Mouse (Mus musculus): ENCODE measurements at regions not wholly inside any gene's neighbourhood (a gene's known extent, or its start where the extent isn't known, plus 50 kb on each side); places are given as distances from the start of the nearest gene placed in this dataset.

DNA sequence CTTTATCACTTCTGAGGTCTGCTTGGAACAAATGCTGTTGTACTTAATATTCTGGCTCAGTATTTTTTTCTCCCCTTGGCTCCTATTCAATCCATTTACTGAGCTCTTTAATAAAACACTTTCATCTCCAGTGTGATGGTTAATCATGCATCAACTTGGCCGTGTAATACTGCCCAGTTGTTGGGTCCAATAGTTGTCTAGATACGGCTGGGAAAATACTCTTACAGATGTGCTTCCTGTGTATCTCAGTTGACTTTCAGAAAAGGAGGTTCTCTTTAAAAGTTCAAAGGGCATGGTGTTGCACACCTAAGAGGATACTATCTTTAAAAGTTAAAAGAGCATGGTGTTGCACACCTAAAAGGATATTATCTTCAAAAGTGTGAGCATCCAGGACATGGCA lies 226.8 kb downstream of the Foxo1 start:
- no peak for DNase-seq

DNA sequence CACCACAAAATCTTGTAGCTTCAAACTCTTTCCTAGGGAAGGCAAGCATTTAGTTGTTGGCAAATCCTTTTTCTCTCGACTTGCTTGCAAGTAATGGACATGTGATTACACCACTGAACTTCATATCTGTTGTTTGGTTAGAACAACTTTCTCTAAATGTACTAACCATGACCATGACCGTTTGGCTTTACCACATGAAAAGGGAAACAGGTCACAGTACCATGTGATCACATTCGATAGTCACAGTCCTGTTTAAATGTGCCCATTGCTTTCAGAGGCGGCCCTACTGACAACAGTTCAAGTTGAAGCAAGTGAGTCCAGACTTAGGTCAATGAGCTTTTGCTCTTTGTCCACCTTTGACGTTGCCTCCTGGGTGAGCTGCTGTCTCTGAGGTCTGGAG lies 211.1 kb downstream of the Foxo1 start:
- DNase-seq = no peak

DNA sequence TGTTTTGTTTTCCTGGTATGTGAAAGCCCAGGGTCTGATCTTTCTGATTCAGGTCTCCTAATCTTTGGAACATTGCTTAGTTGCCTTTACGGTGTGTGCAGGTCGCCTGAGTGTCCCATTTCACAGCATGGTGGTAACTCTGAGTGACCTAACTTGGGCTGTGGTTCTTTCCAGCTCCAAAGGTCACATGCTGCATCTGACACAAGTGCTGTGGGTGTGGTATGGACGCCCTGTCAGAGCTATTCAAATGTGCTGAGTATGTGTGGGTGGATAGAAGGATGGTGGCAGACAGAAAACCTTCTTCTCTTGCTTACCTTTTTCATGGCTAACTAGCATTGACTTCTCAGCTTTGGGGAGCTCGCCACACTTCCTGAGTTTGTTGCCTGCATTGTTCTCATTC lies 201.8 kb downstream of the Foxo1 start:
- no peak for DNase-seq

DNA sequence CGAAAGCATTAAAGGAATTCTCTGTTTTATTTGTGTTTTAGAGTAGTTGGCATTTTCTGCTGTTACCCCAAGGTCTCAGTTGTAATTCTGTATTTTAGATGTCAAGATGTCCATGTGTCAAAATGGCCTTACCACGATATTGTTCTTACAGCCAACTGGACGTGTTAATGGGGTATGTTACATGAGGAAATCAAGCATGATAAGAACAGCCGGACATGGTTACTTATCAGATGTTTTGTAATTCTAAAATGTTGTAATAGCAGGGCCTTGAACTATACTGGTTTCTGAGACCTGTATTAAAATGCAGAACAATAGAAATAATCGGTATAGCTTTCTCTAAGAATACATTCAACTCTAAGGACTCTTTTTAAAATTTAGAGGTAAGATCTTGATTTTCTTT lies 201.3 kb downstream of the Foxo1 start:
- no peak for DNase-seq

DNA sequence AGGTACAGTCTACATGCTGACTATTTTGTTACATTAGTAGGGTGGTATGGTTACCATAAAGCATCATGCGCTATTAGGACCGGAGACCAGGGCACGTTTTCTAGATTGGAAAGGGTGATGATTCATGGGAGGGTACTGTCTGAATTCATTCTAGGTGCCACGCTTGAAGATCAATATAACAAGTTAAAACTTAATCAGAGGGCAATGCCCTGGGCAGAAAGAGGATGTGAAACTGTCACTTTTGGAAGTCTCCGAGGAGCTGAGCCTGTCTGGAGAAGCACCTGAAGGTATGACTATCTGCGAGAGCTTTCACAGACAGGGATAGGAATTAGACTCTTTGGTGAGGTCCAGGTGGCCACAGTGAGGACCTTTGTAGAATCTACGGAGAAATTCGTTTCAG lies 200.2 kb downstream of the Foxo1 start:
- no peak for DNase-seq

DNA sequence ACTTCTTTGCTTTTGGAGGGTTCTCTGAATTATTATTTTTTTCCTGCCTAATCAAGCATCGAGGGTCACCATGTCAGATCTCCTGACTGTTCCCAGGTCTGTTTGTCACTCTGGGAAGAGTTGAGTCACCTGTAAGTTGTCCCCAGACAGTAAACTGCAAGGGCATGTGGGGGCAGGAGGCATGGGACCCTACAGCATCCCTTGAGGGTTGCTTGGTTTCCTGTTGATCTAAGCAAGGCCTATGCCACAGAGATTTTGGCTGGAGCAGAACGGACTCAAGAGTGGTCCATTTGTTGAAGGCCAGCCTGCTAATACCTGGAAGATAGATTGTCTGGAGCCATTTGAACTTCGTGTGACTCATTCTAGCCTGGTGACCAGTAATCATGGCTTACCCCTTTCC lies 199.7 kb downstream of the Foxo1 start:
- DNase-seq = no peak

DNA sequence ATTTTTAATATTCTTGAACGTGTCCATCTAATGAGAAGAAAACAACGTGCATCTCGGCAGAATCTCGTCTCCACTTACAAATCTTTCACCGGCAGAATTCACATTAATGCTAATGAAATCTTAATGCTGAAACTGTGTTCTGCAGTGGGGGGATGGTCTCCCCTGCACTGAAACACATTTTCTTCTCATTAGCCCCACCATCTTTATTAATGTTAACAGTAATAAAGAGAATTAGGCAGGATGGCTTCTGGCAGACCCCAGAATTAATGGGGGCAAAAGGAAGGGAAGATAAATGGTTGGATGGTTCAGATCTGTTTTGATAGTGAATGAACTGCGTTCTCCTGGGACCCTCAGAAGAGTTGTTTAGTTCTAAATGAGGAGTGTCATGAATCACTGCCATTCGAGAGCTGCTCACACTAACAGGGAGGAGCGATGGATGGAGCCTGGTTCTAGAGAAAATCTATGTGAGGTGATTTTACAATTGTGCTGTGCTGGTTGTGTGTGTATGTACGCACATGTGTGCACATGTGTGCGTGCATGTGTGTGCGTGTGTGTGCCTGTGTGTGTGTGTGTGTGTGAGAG lies 198.9 kb downstream of the Foxo1 start:
- DNase-seq = no peak

DNA sequence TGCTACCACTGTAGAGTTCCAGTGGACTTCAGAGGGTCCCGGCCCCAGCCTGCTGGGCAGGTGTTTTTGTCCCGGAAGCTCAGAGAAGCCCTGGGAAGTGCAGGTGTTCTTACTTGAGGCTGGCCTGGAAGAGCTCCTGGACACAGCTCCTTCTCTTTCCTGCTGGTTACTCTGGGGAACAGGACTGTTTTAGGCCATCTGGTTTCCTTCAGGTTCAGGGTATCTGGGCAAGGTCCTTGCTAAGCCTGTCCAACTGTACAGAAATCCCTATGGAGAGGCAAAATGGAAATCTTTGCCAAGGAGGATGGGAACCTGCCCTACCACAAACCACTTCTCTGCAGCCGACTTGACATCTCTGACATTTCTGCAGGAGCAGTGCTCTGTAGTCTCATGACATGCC lies 198.4 kb downstream of the Foxo1 start:
- no peak for DNase-seq

DNA sequence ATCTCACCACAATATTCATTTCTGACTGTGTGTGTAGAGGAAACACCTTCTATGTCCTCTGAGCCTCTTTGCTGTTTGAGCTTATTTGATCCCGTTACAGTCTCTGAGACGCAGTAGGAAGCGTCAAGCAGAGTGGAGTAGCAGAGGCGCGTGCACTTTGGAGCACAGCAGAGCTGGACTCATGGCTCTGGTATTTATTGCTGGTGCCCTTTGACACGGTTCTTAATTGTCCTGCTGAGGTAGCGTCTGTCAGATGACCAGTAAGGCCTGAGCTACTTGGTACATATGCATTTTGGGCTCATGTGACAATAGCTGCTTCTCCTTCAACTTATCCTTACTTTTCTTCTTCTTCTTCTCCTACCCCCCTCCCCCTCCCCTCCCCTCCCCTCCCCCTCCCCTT lies 195.8 kb downstream of the Foxo1 start:
- no peak for DNase-seq

DNA sequence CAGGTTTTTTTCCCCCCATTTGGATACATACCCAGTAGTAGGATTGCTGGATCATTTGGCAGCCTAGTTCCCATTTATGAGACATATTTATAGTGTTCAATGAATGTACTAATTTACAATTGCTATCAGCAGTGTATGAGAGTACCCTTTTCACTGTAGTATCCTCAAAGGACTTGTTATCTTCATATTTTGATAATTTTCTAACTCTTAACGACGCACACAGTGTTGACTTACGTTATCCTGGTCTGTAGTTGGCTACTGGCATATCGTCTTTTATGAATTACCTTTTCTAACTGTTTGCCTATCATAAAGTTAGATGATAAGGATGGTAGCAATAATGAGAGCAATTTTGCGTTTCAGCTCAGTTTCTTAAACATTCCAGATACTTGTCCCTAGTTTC lies 186.8 kb downstream of the Foxo1 start:
- no peak for DNase-seq

DNA sequence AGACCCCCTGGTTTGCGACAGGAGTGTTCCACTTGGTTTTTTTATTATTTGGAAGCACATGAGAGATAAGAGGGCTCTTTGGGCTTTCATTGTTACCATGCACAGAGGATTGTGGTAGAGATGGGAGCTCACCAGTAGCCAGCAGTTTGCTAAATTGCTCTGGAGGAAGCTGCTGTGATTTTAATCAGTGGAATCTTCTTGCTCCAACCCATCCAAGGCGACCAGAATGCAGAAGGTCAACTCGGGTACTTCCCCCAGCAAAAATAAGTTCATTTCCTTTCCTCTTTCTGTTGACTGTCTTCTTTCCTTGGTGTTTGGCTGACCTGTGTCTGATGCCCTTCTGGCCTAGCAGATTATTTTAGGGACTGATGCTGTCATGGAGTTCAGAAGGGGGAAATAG lies 184.9 kb downstream of the Foxo1 start:
- no peak for DNase-seq

DNA sequence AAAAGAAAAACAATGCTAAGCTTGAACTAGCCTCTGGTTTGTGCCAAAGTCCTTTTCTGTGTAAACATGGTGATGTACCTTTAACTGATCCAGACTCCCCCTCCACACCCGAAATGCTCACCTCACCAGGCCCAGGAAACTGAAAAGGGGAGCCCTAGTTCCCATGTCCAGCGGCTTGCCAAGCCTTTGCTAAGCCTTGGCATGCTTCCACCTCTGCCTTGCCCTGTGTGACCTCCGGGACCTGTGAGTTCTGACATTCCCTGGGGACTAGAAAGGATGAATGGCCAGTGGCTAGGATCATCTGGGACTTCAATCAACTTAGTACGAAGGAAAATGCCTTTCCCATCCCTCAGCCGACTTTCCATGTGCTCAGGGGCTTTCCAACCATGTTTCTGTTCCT lies 184.2 kb downstream of the Foxo1 start:
- DNase-seq = no peak

DNA sequence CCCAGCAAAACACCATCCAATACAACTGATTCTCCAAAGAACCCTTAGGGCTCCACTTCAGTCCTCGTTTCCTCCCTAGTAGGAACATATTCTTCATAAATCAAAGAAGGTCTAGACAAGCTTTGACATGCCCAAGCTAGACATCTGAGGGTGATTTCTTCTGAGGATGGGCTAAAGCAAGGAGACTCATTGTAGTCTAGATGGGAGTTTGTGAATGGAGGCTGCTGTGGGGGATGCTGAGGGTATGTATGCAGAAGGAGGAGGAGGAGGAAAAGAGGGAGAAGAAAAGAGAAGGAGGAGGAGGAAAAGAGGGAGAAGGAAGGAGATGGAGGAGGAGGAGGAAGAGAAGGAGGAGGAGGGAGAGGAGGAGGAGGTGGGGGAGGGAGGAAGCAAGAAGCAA lies 178.9 kb downstream of the Foxo1 start:
- DNase-seq = no peak

DNA sequence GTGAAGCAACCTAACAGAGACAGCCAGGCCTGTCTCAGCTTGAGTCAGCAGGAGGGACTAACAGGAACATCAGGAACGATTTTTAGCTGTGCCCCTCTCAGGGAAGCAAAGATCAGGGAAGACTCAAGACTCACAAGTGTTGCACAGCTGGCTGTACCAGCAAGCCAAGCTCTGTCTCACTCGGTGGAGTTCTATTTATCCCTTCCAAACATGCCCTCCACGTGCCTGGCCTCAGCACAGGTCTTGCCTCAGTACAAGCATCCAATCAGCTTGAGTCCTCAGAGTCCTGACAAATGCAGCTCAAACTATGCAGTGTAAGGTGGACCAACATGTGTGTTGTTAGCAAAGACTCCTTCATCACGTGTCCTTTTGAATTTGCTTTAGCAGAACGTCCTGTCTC lies 178.4 kb downstream of the Foxo1 start:
- DNase-seq = no peak

DNA sequence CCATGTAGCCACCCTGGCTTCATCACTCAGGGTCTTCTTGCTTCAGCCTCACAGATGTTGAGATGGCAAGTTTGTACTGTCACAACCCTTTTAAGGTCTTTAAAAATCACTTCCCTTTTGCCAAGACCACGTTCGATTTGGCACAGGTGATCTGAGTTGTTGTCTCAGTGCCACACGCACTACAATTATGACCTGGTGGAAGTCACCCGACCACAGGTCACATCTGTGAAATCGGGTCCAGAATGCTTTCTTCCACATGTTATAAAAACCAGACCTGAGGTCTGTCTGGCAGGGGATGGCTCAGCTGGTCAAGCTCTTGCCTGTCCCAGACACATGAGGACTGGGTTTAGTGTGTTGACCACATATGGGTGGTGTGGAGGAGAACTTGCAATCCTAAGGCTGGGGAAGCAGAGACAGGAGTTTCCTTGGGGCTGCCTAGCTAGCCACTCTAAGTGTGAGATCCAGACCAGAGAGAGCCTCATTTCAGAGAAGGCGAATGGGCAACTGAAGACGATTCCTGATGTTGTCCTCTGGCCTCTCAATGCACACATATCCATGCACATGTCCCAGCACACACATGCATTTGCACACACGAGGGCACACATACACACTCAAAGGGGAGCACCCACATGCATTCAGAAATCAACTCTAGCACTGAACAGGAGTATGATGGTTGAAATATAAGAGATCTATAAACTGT lies 176.4 kb downstream of the Foxo1 start:
- DNase-seq = no peak

DNA sequence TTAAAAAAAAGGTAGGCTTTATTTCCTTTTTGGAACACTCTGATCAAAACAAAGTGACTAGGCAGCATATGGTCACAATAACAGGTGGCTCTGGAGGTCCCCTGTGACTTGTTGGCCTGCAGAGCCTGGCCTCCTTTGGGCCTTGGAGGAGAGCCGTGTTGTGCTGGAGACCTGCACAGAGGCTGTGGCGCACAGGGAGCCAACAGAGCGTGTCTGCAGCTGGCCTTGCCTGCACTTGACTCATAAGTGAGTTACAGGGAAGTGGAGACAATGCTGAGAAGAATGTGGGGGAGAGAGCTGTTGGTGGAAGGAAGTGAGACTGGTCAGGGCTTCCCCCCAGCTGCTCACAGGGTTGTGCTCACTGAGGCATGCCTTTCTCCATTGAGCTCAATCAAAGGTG lies 175.7 kb downstream of the Foxo1 start:
- DNase-seq = no peak

DNA sequence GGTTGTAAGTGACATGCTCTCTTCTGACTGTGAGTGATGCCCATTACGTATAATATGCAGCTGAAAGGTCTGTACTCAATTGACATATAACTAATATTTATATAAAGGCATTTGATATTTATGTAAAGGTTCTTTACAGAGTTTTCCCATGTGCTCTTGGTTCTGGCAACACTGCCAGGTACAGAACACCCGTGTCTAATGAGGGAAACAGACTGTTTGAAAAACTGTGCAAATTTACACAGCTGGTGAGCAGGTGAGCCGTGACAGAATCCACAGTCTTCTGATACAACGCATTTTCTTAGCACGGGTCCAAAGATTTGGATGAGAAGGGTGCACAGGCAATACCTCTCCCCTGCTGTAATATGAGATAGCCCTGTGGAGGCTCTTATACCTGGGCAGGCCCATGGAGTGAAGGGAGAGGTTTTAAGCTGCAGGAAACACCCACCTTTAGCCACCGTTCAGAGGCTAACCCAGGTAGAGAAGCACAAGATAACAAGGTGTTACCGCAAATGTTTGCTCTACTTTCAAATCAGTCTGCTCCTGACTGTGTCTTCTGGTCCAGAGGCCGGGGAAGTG lies 161.0 kb downstream of the Foxo1 start:
- DNase-seq = no peak

DNA sequence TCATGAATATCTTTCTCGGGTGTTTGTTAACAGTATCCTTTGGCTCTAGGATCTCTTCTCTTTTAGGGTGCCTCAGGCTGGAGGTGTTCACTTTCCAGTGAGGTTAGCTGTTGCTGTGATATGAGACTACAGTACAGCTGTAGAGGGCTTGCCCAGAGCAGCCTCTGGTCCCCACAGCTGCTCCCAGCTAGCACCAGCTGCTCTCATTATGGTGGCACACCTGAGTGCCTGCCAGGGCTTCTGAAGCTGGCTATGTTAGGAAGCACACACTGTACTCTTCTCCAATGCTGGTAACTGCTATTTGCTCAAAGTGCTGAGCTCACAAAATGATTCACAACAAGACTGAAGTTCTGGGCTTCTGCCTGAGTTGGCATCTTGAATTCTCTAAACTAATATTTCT lies 154.7 kb downstream of the Foxo1 start:
- no peak for DNase-seq

DNA sequence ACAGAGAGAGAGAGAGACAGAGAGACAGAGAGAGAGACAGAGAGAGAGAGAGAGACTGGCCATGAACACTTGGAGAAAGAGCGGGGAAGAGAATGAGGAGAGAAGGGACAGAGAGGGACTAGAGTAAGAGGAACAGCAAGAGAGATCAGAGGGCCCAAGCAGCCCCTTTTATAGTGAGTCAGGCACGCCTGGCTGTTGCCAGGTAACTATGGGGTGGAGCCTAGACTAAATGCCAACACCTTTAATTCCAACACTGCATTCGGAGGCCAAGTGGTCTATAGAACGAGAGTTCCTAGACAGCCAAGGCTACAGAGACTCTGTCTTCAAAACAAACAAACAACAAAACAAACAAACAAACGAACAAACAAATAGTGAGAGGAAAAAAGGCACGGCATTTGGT lies 148.1 kb downstream of the Foxo1 start:
- no peak for DNase-seq

DNA sequence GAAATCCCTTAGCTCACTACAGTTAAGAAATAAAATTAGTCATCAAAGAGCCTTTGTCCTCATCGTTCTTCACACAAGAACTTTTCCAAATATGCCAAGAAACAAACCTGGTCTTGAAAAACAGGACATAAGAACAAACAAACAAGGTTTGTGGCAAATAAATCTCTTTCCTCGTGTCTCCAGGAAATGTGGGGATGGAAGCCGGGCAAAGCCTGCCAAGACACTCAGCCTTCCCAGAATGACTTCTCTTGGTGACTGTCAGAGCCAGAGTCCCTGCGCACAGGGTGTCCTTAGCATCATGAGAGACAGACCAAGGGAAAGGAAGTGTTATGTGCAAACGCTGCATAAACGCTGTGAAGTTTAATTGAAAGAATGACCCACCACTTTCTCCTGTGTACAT lies 147.2 kb downstream of the Foxo1 start:
- no peak for DNase-seq

DNA sequence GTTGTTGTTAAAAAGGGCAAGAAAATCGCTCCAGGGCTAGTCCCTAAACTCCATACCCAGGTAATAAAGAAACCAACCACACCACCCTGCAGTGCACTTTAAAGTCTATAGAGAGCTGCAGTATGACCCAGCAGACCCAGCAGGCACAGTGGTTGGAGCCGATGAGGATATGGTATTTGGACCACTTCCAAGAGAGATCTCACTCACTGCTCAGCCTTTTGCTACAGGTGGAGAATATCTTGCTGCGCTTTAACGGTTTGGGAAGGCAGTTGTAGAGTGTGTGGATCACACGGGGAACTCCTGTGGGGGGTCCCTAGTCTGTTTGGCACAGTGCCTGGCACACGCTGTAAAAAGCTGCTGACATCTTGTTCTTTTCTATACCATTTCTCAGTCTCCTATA lies 145.9 kb downstream of the Foxo1 start:
- no peak for DNase-seq

DNA sequence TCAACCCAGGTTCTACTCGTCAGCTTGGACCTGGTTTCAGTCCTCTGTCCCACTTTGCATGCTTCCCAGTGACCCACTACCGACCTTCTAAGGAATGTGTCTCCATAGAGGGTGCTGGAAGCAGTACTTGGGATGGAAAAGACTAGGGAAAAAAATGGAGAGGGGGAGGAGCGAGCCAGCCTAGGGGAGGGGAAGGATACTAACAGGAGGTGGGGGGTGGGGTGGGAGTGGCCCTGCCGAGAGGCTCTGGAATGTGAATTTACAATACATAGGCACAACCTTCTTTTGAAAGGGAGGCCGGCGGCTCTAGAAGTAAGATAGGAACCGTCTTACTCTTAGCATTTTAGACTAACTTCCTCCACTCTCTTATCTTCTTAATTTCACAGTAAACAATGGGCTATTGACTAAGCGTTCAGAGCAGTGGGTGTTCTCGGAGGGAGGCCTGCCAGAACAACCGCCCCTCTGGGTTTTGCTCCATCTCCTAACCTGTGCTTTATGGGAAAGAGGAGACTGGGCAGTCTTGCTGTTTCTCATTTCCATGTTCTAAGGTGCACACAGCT lies 145.1 kb downstream of the Foxo1 start:
- DNase-seq = no peak

DNA sequence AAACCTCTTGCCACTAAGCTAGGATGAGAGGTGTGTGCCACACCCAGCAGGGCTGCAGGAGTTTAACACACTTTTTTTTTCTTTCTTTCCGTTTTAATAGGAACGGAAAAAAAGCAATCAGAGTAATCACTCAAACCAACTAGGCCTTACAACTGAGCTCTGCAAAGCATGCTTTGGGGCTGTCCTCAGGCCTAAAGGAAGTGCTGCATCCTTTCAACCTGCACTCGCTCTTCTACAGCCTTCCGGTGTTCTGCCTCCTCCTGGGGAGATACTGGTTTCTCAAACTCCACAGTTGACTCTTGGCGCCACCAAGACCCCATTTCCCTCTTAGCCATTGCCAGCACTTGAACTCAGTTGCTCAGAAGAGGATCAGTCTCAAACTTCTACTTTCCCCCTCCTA lies 143.2 kb downstream of the Foxo1 start:
- DNase-seq = no peak

DNA sequence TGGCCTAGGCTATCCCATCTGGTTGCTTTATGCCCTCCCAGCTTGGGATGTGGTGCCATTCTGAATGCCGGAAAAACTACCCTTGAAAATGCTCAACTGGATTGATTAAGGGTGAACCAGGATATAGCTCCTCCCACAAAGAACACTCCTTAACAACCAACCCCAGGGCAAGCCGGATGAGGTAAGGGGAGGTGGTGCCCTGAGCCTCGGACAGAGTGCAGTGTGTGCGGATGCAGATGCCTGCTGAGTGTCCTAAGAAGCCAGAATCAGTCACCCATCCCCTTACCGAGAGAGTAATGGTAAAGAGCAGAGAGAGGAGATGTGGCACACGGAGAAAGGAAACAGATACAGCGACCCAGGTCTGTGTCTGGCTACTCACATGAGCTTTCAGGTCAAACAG lies 141.3 kb downstream of the Foxo1 start:
- DNase-seq = no peak
